Mouse (Mus musculus): ENCODE data around the gene Ing5. TPM values are rescaled to one million over a fixed set of nuclear protein-coding genes. Genes with fewer than 3 reads are reported as not detected.
A peak's percentile ranks its signal among the peaks of the same experiment; 100 is the strongest.
"Not testable (repeated sequence)": the region's sequence is repeated elsewhere in the genome, so short reads cannot be mapped to it uniquely, and the experiment has no call there.

Ing5 gene
- polyA plus RNA-seq, 2 experiments from 2014 or later: 19.8 to 21.8 TPM

GRCm38 (mm10) chr1:93811495-93812039 lies 7.8 kb downstream of the Ing5 start:
- no peak for ATAC-seq

- ATAC-seq: no peak
These were observed 14.2 kb downstream of the Ing5 start for GRCm38 (mm10) chr1:93817823-93818532.

GRCm38 (mm10) chr1:93818722-93819121 lies 15.0 kb downstream of the Ing5 start:
- ATAC-seq: no peak

GRCm38 (mm10) chr1:93823796-93824495 lies 20.2 kb downstream of the Ing5 start:
- ATAC-seq: no peak

GRCm38 (mm10) chr1:93824609-93825008 lies 20.8 kb downstream of the Ing5 start, which contains the start of gene D2hgdh:
TSS of gene D2hgdh (plus strand) at chr1:93824909.
- ATAC-seq: peak; percentile 1

GRCm38 (mm10) chr1:93825105-93825674 lies 21.4 kb downstream of the Ing5 start:
- peak; percentile 92 for ATAC-seq

- no peak for ATAC-seq
These were observed 22.2 kb downstream of the Ing5 start for GRCm38 (mm10) chr1:93825771-93826539.

- ATAC-seq: no peak
These were observed 22.7 kb downstream of the Ing5 start for GRCm38 (mm10) chr1:93826540-93826835.

- ATAC-seq: peak; percentile 73
These were observed 29.1 kb downstream of the Ing5 start for GRCm38 (mm10) chr1:93832754-93833360.

- ATAC-seq: no peak
These were observed 30.9 kb downstream of the Ing5 start for GRCm38 (mm10) chr1:93834671-93835150.

GRCm38 (mm10) chr1:93835211-93835610 lies 31.4 kb downstream of the Ing5 start:
- ATAC-seq: no peak

GRCm38 (mm10) chr1:93835876-93836531 lies 32.2 kb downstream of the Ing5 start:
- no peak for ATAC-seq

GRCm38 (mm10) chr1:93836532-93836913 lies 32.8 kb downstream of the Ing5 start:
- ATAC-seq: no peak

GRCm38 (mm10) chr1:93837335-93837734 lies 33.6 kb downstream of the Ing5 start:
- no peak for ATAC-seq

- not testable (repeated sequence) for ATAC-seq
These were observed 34.8 kb downstream of the Ing5 start for GRCm38 (mm10) chr1:93838569-93838968.

- not testable (repeated sequence) for ATAC-seq
These were observed 42.1 kb downstream of the Ing5 start for GRCm38 (mm10) chr1:93845766-93846366.

- ATAC-seq: not testable (repeated sequence)
These were observed 52.0 kb downstream of the Ing5 start for GRCm38 (mm10) chr1:93855790-93856189.

- ATAC-seq: no peak
These were observed 53.6 kb downstream of the Ing5 start for GRCm38 (mm10) chr1:93857370-93857769.

- no peak for ATAC-seq
These were observed 54.2 kb downstream of the Ing5 start for GRCm38 (mm10) chr1:93857991-93858390.

- ATAC-seq: no peak
These were observed 55.9 kb downstream of the Ing5 start for GRCm38 (mm10) chr1:93859619-93860018.

- ATAC-seq: not testable (repeated sequence)
These were observed 57.3 kb downstream of the Ing5 start, which contains the start of gene Gal3st2 for GRCm38 (mm10) chr1:93861048-93861447. TSS of gene Gal3st2 (plus strand) at chr1:93861306.

Measured in activated CD4-positive, CD25-positive, alpha-beta regulatory T cell, adult 4 months (primary cell).